Mouse (Mus musculus) embryo, embryonic 9.5 days (tissue): ENCODE measurements around the gene Mrpl20.
A peak's percentile ranks its signal among the peaks of the same experiment; 100 is the strongest.

ENCODE experiments used
- DNase-seq: peaks from one replicate; pipeline ENCODE4 v3.0.0-alpha.2; 2017; ENCODE audit errors: extremely low spot score

Mrpl20 gene

DNA sequence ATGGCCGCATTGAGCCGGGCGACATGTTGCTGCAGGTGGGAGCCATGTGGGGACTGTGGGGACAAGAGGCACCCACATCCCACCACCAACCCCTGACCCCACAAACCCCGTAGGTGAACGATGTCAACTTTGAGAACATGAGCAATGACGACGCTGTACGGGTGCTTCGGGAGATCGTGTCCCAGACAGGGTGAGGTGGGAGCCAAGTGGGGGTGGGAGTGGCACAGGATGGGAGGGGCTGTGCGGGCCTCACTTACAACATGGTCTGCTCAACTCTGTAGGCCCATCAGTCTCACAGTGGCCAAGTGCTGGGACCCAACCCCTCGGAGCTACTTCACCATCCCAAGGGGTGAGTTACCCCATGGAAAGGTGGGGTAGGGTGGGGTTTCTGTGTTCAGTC lies 52.3 kb downstream of the Mrpl20 start:
- DNase-seq: no peak

DNA sequence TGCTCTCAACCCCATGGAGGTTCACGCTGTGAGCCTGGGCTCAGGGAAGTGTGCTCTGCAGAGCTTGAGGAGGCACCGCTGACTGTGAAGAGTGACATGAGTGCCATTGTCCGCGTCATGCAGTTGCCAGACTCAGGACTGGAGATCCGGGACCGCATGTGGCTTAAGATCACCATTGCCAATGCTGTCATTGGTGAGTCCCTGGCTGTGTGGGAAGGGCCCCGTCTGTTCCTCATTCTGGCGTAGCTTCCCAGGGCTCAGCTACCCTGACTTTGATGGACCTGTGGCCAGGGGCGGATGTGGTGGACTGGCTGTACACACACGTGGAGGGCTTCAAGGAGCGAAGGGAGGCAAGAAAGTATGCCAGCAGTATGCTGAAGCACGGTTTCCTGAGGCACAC lies 53.4 kb downstream of the Mrpl20 start:
- no peak for DNase-seq

DNA sequence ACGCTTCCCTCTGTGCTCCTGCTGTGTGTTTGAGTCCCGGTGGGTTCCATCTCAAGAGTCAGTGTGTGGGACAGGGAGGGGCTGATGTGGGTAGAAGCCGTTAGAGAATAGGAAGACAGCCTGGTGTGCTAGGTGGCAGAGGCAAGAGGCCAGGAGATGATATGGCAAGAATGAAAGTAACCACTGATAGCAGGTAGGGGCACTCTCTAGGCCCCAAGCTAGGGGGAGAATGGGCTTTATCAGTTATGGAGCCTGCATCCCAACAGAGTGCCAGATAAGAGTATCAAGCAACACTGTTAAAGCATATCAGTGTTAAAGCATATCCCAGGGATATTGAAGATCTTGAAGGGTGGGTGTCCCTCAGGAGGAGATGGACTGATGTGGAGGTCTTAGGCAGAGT lies 54.2 kb downstream of the Mrpl20 start:
- no peak for DNase-seq

DNA sequence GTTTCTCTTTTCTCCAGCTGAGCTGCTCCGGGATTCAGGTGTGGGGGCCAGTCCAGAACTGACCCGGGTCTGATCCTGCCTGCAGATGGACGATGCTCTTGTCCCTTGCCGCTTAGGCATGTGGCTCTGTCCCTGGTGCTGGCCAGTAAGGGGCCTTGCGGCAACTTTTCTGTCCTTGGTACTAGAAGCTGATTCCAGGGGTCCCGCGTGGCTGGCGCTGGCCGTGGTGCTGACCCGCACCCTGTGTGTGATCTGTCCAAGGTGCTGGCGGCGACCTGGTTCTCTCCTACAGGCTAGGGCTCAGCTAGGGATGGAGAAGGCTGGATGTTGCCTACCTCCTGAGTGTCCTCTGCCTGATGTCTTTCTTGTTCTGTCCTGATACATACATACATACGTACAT lies 56.6 kb downstream of the Mrpl20 start:
- peak; percentile 87 for DNase-seq
